Mouse (Mus musculus): Measurements from ENCODE around the gene Cbr4.
A peak's percentile ranks its signal among the peaks of the same experiment; 100 is the strongest.

Gene Cbr4

GRCm38 (mm10) chr8:61488631-61489030 is 1.1 kb downstream of the Cbr4 start:
- DNase-seq (ENCODE audit: low read depth, low spot score): no peak

DNA sequence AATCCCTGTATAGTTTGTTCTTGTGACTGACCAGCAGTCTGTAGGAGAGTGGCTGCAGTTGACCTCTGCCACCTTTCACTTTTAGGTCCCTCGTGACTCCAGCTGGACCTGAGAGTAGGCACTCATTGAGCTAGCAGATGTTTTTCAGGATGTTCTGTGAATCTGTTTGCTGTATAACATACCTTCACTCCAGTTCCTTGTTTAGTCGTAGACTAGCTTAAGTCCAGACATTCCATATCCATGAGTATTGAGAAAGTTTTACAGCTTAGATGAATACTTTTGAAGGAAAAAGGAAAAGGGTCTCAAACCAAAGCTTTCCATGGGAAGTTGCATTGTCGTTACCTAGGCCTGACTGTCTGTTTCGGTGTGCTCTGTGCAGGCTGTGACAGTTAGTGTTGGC is 9.6 kb downstream of the Cbr4 start:
- DNase-seq (ENCODE audit: low read depth, low spot score): no peak

DNA sequence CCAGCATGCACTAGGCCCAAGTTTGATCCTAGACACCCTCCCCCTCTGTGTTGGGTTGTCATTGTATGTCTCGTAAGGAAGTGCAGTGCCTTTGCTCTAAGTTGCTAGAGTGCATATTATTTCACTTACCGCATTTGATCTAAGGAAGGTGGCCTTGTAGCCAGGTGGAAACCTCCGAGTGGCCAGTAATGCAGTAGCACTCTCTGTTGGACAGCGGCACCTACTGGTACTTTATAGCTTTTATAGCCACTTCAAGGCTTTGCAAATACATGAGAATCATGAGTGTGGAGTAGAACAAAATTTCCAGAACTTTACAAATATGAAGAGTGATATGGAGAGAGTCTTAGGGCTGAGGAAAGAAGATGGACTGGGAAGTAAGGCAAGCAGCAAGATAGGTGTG is 11.5 kb downstream of the Cbr4 start:
- no peak for DNase-seq (ENCODE audit: low read depth, low spot score)

GRCm38 (mm10) chr8:61500914-61501313 is 13.4 kb downstream of the Cbr4 start:
- no peak for DNase-seq (ENCODE audit: low read depth, low spot score)

GRCm38 (mm10) chr8:61502277-61502676 is 14.7 kb downstream of the Cbr4 start:
- DNase-seq (ENCODE audit: low read depth, low spot score): no peak

DNA sequence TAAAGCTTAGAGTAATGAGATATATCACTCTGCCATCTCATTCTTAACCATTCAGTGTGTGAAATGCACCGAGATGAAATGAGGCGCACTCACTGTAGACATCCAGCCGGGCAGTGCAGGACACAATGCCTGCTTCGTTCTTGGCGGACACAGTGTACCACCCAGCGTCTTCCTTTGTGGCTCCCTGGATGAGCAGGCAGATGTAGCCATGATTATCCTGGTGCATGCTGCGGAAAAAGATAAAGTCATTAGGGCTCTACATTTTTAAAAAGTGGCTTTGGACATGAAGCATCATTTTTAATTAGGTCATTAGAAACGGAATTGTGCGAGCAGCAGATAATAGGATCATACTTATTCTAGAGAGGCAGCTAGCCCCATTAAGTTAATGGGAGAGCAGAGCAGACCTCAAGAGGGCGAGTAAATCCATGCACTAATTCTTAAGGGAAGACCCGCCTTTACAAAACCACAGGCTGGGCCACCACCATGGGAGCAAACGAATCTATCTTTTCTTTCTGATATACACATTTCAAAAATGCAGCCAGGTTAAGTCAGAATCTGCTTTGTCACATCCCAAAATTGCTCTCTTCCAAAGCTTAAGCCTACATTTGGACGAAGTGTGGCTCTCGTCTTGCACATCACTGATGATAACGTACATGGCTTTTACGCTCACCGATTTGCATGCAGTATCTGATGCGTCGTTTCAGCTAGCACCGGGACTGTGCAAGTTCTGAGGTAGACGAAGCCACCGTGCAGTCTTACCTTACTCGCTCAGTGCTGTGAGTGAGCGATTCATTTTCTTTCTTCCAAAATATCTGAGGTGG is 27.8 kb downstream of the Cbr4 start:
- DNase-seq (ENCODE audit: low read depth, low spot score): no peak

DNA sequence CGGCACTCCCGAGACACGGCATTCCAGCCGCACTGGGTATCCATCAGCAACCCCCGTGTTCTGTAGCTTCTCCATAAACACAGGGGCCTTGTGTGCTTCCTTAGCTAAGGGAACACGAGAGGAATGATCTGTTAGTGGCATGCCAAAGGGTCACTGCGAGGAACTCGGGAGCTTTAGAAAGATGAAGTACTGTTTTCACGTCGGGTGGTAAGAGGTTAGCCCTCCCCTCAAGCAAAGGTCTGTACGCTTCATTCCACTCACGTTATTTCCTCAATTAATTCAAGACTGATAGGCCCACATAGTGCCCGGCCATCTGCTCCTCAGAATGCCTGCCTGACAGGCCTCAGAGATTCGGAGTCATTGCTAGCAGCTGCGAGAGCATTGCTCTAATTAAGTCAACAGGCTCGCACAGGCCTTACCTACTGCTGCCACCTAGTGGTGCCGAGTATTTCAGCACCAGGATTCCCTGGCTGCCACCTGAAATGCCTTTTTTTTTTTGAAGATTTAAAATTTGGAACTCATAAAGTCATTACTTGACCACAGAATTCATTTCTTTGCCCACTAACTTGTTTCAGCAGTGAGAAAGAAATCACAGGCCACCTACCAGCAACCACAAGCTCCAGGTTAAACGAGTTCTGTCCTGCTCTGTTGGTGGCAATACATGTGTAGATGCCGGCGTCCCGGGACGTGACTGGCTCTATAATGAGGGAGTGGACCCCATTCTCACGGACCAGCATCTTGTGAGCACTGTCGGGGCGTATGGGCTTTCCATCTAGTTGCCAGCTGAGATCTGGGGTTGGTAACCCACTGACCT is 28.6 kb downstream of the Cbr4 start:
- DNase-seq (ENCODE audit: low read depth, low spot score): peak; percentile 91

DNA sequence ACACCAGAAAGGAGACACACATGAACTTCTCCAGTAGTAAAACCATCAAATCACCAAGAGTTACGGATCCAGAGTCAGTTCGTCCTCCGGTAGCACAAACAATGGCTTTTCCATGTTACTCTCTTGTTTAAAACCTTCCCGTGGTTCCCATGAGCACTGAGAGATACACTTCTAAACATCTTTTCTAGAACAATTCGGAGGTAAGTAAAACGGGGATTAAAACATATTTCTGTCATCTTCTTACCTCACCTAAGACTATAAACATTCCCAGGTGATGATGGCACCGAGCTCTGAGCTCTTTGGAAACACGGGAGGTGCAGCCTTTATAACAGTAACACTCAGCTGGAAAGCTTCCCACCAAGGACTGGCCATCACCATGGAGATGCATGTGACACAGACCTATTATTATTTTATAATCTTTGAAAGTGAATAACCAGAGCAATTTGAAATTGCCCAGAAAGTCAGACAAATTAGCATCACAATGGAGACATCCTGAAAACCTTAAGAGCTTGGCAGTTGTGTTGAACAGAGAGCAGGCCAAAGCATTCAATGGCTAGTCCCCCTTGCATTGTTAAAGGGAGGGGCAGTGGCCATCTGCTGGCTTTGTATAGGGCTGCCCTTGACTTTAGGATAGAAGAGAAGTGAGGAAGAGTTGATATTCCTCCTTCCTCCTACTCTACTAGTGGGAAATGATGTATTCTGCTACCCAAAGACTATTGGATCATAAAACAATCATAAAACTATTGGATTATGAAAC is 29.4 kb downstream of the Cbr4 start:
- DNase-seq (ENCODE audit: low read depth, low spot score): no peak

GRCm38 (mm10) chr8:61517502-61518185 is 30.1 kb downstream of the Cbr4 start:
- no peak for DNase-seq (ENCODE audit: low read depth, low spot score)

DNA sequence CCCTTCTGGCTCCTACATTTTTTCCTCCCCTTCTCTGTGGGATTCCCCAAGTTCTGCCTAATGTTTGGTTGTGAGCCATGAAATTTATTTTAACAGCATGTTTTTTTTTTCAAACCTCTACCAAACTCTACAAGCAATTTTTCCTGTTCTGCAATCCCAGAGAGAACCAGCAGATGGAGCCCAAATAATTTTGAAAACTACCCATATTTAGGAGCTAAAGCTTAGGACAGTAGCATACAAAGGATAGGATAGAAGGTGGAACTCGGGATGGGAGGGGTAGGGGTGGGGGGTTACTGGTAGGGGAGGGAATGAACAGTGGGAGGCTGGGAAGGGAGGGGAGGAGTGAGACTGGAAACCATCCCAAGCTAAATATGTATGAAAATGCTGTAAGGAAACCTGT is 34.6 kb downstream of the Cbr4 start:
- DNase-seq (ENCODE audit: low read depth, low spot score): no peak

DNA sequence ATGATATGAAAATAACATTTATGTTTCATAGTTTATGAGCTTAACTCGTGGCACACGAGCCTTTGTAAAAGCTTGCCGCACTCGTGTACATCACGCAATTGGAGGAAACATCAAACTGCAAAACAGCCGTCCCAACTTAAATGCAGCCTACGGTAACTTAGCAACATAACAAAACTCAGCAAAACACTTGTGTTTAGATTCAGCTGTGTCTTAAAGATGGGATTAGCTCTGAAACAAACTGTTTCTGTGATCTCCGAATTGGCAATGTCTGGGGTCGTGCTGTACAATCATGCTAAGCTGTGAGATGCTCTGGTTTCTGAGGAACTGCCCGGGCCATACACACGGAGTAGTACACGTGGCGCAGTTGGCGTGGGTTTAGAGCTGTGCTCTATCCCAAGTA is 39.5 kb downstream of the Cbr4 start:
- DNase-seq (ENCODE audit: low read depth, low spot score): no peak

GRCm38 (mm10) chr8:61528197-61528596 is 40.7 kb downstream of the Cbr4 start:
- no peak for DNase-seq (ENCODE audit: low read depth, low spot score)

GRCm38 (mm10) chr8:61528642-61529041 is 41.1 kb downstream of the Cbr4 start:
- DNase-seq (ENCODE audit: low read depth, low spot score): no peak

- DNase-seq (ENCODE audit: low read depth, low spot score): no peak
These were observed 44.6 kb downstream of the Cbr4 start for GRCm38 (mm10) chr8:61531944-61532795.

DNA sequence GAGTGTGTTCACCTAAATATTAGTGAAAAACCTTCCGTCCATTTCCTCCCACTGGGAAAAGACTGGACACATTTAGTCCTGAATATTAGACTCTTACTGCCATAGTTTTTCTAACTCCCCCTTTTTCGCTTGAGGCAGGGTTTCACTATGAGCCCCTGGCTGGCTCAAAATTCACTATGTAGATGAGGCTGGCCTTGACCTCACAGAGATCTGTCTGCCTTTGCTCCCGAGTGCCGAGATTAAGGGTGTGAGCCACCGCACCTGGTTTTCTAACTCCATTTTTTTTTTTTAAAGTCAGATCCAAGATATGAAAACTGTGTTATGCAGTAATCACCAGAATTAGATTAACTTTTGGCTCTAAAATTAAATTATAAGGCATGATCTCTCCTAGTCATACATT is 45.3 kb downstream of the Cbr4 start:
- no peak for DNase-seq (ENCODE audit: low read depth, low spot score)

DNA sequence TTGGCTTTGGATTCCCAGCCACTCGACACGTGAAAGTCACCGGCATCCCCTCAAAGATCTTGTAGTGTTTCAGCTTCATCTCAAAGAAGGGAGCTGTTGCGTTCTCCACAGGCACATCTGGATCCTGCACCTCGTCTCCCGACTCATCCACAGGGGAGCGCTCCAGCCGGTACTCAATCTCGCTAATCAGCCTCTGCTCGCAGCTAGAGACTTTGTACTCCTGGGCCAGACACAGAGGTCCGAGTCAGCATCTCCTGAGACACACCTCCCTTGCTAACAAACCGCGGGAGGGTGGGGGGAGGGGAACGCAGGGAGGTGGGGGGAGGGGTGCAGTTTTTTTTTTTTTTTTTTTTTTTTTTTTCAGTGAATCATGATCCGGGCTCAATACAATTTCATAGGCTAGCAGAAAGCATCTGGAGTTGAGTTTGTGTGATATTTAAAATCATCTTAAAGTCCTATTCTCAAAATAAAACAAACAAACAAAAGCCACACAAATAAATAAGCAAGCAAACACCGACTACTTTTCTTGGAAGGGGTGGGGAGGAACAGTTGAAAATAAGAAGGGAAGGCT is 45.9 kb downstream of the Cbr4 start:
- no peak for DNase-seq (ENCODE audit: low read depth, low spot score)

- no peak for DNase-seq (ENCODE audit: low read depth, low spot score)
These were observed 47.9 kb downstream of the Cbr4 start for GRCm38 (mm10) chr8:61535472-61535871.

DNA sequence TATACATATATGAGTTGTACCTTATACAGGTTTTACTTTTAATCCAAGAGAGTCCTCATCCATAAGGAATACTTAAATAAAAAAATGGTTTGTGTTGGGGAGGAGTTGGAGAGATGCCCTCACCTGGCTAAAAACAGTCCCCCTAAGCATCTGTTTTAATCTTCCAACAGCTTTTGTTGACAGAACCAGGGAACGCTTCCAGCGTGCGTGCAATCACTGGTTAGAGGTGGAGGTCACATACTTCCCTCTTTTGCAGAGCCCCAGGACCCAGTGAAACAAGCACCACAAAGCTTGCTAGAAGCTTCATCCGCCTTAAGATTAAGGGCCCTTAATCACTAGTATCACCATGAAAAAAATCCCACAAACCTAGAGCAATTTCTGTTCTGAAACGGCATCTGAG is 49.9 kb downstream of the Cbr4 start:
- no peak for DNase-seq (ENCODE audit: low read depth, low spot score)

GRCm38 (mm10) chr8:61539828-61540500 is 52.4 kb downstream of the Cbr4 start:
- DNase-seq (ENCODE audit: low read depth, low spot score): peak; percentile 91

GRCm38 (mm10) chr8:61549585-61549984 is 62.1 kb downstream of the Cbr4 start:
- no peak for DNase-seq (ENCODE audit: low read depth, low spot score)

Measured in mesoderm, embryonic 11.5 days (tissue).